Mouse (Mus musculus) stomach, postnatal 0 days (tissue): ENCODE results near the gene Krt87.

ENCODE experiments used
- CTCF ChIP-seq: IDR thresholded peaks from 2 replicates; pipeline ENCODE4 v1.5.1; 2016; ENCODE audit warnings: antibody characterized with exemption, low read depth, mild to moderate bottlenecking, moderate library complexity
- EP300 ChIP-seq: optimal IDR thresholded peaks from 2 replicates; pipeline ENCODE3; 2016; ENCODE audit warnings: antibody characterized with exemption

GRCm38 (mm10) chr15:101458361-101458930 is 19.8 kb upstream of the Krt87 start:
- no peak for TF ChIP-seq CTCF
- TF ChIP-seq EP300: no peak
